Mouse (Mus musculus) activated CD4-positive, CD25-positive, alpha-beta regulatory T cell, adult 4 months (primary cell): Measurements from ENCODE around the gene Sugp1. TPM values are rescaled to one million over a fixed set of nuclear protein-coding genes. Genes with fewer than 3 reads are reported as not detected.

Experiments
- ATAC-seq: one replicate; pipeline ENCODE4 v1.8.0; 2017
- polyA plus RNA-seq, 2 experiments: library from polyadenylated mRNA; unstranded; fragments of 100-300 nt; shearing (Covaris generic); gene quantifications; one replicate each; pipeline ENCODE4 v1.2.1; 2017

Gene Sugp1
- polyA plus RNA-seq, 2 experiments from 2014 or later: 45.0 to 46.4 TPM

- ATAC-seq: no peak
These were observed 69.9 kb downstream of the Sugp1 start for GRCm38 (mm10) chr8:70112401-70113016.

- no peak for ATAC-seq
These were observed 71.9 kb downstream of the Sugp1 start for GRCm38 (mm10) chr8:70114488-70114887.

DNA sequence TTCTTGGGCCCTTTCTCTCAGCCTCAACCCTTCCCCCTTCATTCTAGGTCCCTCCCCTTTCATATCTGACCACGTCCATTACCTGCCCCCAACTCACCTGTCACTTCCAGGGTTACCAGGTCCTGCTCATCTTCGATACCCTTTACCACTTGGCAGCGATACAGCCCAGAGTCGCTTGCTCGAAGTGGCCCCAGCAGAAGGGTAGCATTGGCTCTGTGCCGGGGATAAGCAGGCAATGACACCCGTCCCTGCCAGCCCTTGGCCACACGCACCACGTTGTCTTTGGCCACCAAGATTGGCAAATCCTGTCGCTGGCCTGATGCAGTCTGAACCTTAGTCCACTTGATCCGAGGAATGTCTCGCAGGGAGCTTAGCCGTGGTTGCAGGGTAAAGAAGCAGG, 72.3 kb downstream of the Sugp1 start:
- no peak for ATAC-seq

GRCm38 (mm10) chr8:70117611-70118010, 75.0 kb downstream of the Sugp1 start:
- ATAC-seq: no peak

- no peak for ATAC-seq
These were observed 76.4 kb downstream of the Sugp1 start for GRCm38 (mm10) chr8:70118726-70119700.

DNA sequence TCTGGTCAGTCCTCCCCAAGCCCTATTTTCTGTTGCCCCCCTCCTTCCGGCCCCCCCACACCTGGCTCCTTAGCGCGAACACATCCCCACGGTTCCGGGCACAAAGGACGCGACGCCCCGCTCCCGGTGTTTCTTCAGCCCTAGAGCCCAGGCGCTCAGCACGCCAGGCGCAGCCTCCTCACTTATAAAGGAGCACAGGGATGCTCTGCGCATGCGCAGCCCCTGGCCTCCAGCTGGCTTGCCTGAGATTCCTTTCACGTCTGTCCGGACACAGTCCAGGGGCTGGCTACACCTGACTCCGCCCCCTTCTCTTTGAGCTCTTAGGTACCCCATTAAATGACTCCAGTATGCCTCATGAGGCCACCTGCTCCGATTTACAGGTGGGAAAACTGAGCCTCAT, 78.1 kb downstream of the Sugp1 start, which contains the start of gene Ncan:
Ncan (minus strand) TSS at position 207 of the 400 bp plus-strand sequence.
- no peak for ATAC-seq

Other genes starting within 250 kb of the Sugp1 start
- gene Gmip, start 234.1 kb upstream of the Sugp1 start, polyA plus RNA-seq: 10 to 100 TPM; 66.3 to 86.0 TPM
- gene Lpar2, start 220.4 kb upstream of the Sugp1 start, polyA plus RNA-seq: under 1 TPM; 0.38 to 0.52 TPM
- 10 to 100 TPM; 13.1 to 15.4 TPM for gene Pbx4, start 210.3 kb upstream of the Sugp1 start, polyA plus RNA-seq
- not detected for gene Cilp2, start 155.1 kb upstream of the Sugp1 start, polyA plus RNA-seq
- not detected for gene Tssk6, start 140.6 kb upstream of the Sugp1 start, polyA plus RNA-seq
- gene Ndufa13, start 140.3 kb upstream of the Sugp1 start, polyA plus RNA-seq: 100 to 1,000 TPM; 231 to 276 TPM
- gene Yjefn3, start 140.1 kb upstream of the Sugp1 start, polyA plus RNA-seq: under 1 TPM in 1 of 2 experiments, not detected in 1; 0.82 TPM
- gene Gatad2a, start 46.4 kb upstream of the Sugp1 start, polyA plus RNA-seq: 10 to 100 TPM; 22.9 to 25.8 TPM
- gene Mau2, start 79 bp upstream of the Sugp1 start, polyA plus RNA-seq: 10 to 100 TPM; 36.4 to 50.1 TPM
- under 1 TPM; 0.34 to 0.69 TPM for gene Tm6sf2, start 30.1 kb downstream of the Sugp1 start, polyA plus RNA-seq
- not detected for gene Hapln4, start 40.6 kb downstream of the Sugp1 start, polyA plus RNA-seq
- not detected for gene Ncan, start 78.1 kb downstream of the Sugp1 start, polyA plus RNA-seq
- gene Nr2c2ap, start 88.5 kb downstream of the Sugp1 start, polyA plus RNA-seq: 10 to 100 TPM; 34.3 to 56.0 TPM
- gene Rfxank, start 96.3 kb downstream of the Sugp1 start, polyA plus RNA-seq: 10 to 100 TPM; 36.2 to 58.5 TPM
- 100 to 1,000 TPM in 1 of 2 experiments, 10 to 100 TPM in 1; 98.5 to 112 TPM for gene Borcs8, start 96.7 kb downstream of the Sugp1 start, polyA plus RNA-seq
- gene Mef2b, start 96.9 kb downstream of the Sugp1 start, polyA plus RNA-seq: not detected
- 10 to 100 TPM; 17.4 to 27.3 TPM for gene Tmem161a, start 129.5 kb downstream of the Sugp1 start, polyA plus RNA-seq
- gene Slc25a42, start 169.5 kb downstream of the Sugp1 start, polyA plus RNA-seq: 1 to 10 TPM; 4.9 to 6.3 TPM
- gene Sugp2, start 191.4 kb downstream of the Sugp1 start, polyA plus RNA-seq: 10 to 100 TPM; 18.7 to 23.3 TPM
- gene Armc6, start 191.7 kb downstream of the Sugp1 start, polyA plus RNA-seq: 1 to 10 TPM; 6.6 to 7.6 TPM
- under 1 TPM in 1 of 2 experiments, not detected in 1; 0.66 TPM for gene Homer3, start 240.0 kb downstream of the Sugp1 start, polyA plus RNA-seq